Mouse (Mus musculus): Measurements from ENCODE around the gene Tex264.

DNA sequence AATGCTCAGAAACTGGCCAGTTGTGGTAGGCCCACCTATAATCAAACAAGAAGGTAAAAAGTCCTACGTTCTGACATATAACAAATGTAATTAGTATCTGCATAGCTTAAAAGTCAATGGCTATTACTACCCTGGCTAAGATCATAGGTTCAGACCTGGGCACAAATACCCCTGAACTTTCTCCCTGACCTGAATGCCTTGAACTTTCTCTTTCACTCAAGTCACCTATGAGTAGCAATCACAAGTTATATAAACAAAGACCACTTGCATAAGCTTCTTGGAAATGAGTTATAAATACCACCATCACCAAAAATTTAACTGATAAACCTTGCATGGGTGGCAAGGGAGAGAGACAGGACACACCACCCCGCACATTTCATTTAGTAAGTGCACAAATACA is 39.7 kb upstream of the Tex264 start:
- no peak for TF ChIP-seq CTCF (IDR thresholded peaks at IDR 0.05; ENCODE audit: control insufficient read depth, insufficient read depth, insufficient replicate concordance, low read depth, low read length)
- TF ChIP-seq POLR2A (IDR thresholded peaks at IDR 0.05; ENCODE audit: control insufficient read depth, low read depth, low read length) = no peak
